Mouse (Mus musculus) adrenal gland, adult 2 months (tissue): ENCODE measurements around the gene Gnaz. TPM values are rescaled to one million over a fixed set of nuclear protein-coding genes. Genes with fewer than 3 reads are reported as not detected.

ENCODE experiments used
- DNase-seq: peaks from one replicate; pipeline ENCODE4 v3.0.0; 2021
- polyA plus RNA-seq: library from polyadenylated mRNA; depleted of rRNA; stranded (reverse); fragments of >200 nt; gene quantifications from 2 replicates; pipeline ENCODE4 v1.2.3, GENCODE M21; 2012
- total RNA-seq, 2 experiments: library from RNA; stranded (reverse); gene quantifications; 2 replicates each; pipeline ENCODE4 v1.2.3; 2021

Gene Gnaz
- total and polyA plus RNA-seq, 3 experiments: 2.3 to 8.2 (median 2.4) TPM

GRCm38 (mm10) chr10:74967651-74968267 lies 782 bp downstream of the Gnaz start:
- no peak for DNase-seq

DNA sequence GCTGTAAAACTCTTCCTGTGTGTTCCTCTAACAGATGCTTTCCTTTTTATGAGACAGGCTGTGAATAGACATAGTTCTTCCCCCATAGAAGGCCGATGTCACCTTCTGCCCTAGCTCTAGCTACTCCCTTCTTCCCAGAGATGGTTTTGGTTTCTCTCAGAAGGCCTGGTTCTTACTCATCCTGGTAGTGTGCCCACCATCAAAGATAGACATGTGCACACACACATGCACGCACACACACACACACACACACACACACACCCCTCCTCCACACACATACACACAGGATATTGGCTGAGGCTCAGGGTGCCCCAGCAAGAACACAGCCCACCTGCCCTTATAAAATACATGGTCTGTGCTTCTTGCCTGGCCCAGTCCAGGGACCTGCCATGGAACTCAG lies 2.3 kb downstream of the Gnaz start:
- DNase-seq: no peak

- DNase-seq: no peak
Measured at GRCm38 (mm10) chr10:74973026-74973425, 6.0 kb downstream of the Gnaz start.

- DNase-seq: no peak
Measured at GRCm38 (mm10) chr10:74975626-74976025, 8.6 kb downstream of the Gnaz start.

- DNase-seq: no peak
Measured at GRCm38 (mm10) chr10:74976429-74976828, 9.5 kb downstream of the Gnaz start.

DNA sequence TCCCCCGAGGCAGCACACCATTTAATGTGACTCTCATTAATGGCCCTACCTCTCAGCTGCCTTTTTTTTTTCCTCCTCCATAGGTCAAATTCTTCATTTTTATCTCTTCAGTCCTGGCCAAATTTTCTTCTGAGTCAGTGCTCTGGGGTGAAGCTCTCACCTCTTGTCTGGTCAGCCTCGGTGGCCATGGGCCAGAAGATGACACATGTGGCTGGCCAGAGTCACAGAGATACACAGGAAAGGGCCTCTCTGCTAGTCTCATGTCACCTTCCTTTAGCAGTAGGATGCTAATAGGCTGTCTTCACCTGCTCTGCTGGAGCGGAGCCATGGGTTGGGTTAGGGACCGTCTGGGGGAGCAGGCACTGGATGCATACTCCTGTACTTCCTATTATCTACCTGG lies 11.1 kb downstream of the Gnaz start:
- peak; percentile 84 for DNase-seq

DNA sequence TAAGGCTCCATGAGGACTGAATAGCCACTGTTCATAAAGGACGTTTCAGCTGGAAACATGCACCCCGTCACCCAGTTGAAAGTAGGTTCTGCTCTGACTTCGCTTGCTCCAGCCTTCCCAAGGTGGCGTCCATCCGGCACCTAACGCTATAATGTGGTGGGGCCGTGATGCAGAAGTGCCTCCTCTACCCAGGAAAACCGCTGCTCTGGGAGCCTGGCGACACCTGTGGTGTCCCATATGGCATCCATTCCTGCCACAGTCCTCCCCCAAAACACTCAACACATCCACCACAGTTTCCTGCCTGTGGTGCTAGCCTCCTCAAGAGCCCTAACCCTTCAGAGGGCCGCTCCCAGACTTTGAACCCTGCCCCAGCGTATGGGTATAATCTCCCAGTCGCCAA lies 14.2 kb downstream of the Gnaz start:
- DNase-seq: no peak

GRCm38 (mm10) chr10:74983176-74983575 lies 16.2 kb downstream of the Gnaz start:
- DNase-seq: no peak

GRCm38 (mm10) chr10:74987698-74988470 lies 20.9 kb downstream of the Gnaz start:
- DNase-seq: no peak

DNA sequence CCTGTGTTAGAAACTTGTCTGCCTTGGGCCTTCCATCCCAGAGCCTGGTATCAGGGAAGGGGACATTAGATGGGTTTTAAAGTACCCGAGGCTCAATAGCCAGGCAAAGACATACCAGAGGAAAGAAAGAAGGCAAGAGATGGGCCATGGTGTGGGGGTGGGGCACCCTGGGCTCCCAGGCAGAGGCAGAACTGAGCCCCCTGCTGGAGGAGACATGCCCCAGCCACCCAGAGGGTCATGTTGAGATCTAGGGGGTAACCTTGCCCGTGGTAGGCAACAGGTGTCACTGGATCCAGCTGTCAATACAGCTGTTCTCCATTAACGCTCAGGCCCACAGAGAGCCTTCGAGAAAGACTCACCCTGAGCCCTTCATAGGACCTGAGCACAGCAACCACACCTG lies 22.8 kb downstream of the Gnaz start:
- no peak for DNase-seq

DNA sequence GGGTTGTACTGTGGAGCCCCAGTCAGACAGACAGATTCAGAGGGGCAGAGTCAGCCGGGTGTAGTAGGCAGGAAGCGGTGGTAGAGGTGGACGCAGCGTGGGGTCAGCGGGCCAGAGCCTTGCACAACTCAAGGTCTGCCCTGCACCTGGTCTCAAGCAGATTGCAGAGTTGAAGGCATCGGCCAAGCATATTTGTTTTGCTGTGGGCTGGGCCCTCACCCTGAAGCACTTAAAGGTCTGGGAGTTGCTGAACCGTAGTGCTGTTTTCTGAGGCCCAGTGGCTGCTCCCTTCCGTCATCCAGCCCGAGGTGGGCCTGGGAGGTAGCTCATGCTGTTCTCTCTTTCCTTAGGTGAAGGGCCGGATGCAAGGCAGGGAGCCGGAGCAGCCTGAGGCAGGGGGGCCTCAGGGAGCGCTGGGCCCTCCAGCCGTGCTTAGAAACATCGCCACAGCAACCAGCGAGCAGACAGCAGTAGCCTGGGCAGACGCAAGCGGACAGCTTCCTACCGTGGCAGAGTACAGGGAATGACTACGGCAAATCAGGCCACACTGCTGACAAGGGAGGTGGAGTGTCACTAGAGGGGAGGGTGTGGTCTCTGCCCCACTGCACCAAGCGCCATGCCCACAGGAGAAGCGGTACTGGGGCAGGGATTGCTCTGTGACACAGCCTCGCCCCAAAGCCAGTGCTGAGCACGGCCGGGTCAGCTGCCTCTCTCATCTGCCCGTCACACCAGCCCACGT lies 23.8 kb downstream of the Gnaz start:
- no peak for DNase-seq

GRCm38 (mm10) chr10:74994863-74995262 lies 27.9 kb downstream of the Gnaz start:
- DNase-seq: no peak

DNA sequence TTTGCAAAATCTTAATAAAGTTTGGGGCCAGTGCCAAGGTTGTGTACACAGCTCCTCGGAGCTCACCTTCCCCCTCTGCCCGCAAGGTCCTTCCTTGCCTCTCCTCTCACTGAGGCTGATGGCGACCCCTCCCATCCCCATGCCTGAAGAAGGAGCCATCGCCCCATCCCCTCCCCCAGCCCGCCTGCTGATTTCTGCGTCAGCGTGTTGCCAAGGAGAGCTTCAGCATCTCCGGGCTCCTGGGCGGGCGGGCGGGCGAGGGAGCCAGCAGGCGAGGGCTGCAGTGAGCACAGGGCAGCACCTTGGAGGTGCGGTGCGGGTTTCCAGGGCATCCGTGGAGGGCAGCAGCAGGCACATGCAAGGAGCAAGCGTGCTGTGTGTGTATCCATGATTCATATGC lies 28.4 kb downstream of the Gnaz start:
- DNase-seq: no peak

DNA sequence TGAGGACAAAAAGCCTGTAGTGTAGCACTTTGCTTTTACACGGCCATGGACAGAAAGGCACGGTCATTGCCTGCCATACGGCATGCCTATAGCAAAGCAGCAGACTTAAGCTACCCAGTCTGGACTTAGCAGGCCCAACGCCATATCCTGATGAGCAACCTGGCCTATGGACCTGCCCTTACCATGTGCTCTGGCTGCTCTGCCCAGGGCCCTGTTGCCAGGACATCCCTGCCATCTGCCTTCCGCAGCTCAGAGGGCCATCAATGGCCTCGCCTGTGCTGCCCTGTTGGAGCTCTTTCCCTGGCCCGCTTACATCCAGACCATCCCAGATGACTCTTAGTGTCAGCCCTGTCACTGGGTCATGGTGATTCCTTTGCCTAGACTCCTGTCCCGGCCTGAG lies 34.4 kb downstream of the Gnaz start:
- no peak for DNase-seq

DNA sequence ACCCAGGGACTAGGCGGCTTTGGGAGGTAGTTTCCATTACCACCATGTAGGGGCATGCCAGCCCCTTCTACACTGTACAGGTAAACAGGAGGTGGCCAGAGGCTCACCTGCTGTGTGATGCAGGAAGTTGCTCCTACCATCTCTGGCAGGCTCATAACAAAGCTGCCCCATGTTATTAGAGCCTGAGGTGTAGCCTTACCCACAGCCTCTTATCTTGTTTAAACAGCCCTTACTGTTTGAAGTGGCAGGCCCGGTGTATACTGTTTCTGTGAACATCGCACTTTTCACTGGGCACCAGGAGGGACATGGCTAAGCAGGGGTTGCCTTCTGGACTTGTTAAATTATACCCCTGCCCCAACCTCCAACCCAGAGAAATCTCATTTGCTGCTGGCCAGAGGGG lies 37.1 kb downstream of the Gnaz start:
- no peak for DNase-seq

DNA sequence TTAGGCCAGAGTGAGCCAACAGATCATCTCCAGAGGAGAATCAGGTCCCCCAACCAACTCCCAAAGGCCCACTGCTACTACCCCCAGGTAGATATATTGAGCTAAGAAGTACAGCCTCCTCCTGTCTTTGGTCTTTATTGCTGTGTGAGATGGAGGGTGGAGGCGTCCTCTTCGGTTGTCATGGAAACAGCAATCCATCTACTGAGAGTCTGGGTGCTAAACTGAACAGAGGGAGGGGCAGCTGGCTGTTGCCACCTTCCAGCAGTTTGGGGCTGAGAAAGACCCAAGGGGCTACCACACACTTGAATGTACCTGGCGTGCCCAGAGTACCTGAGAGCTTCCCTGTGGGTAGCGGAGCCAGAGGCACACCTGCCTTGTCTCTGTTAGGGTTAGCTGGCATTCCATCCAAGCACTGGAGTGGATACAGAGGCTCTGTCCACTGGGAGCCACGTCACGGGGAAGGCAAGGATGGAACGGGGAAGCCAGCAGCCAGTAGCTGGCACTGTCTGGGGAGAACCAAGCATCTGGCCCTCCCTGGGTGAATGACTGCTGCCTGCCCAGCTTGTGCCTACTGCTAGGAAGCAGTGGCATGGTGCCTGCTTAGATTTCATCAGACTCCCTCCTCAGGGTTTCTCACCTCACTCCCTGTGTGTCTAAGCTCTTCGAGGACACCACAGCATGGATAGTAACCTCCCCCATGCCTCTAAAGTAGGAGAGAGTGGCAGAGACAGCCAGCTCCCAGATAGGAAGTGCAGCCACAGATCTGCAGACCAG lies 40.1 kb downstream of the Gnaz start:
- DNase-seq: no peak

DNA sequence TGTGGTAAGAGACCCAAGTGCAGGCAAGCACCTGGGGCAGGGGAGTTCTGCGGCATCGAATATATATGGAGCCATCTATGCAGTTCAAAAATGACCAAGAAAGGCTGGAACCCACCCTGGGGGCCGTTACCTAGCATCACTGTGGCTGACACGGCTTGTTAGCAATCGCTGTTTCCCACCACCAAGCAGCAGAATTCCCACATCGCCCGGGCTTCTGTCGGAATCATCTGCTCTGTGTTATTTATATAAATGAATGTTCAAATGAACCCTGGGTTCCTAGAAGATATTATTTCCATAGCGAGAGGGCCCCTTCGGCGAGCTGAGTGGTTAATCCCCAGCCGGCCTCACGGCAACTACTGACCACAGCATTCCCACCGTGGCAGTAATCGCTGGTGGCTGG lies 43.7 kb downstream of the Gnaz start:
- DNase-seq: no peak

- no peak for DNase-seq
Measured at GRCm38 (mm10) chr10:75015465-75015864, 48.5 kb downstream of the Gnaz start.

GRCm38 (mm10) chr10:75016481-75016880 lies 49.5 kb downstream of the Gnaz start:
- DNase-seq: no peak

DNA sequence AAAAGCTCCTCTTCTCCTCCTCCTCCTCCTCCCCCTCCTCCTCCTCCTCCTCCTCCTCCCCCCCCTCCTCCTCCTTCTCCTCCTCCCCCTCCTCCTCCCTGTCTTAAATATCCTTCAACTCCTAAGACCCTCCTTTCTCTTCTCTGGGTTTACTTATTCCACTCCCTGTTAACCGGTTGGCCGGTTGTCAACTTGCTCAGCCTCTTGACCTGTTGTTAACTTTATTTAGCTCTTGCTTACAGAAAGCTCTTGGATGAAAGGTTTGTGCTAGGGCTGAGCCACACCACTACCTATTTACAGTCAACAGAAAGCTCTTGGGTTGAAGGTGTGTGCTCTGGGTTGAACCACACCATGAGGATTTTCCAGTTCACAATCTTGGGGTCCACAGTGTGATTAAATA lies 53.3 kb downstream of the Gnaz start:
- DNase-seq: no peak

DNA sequence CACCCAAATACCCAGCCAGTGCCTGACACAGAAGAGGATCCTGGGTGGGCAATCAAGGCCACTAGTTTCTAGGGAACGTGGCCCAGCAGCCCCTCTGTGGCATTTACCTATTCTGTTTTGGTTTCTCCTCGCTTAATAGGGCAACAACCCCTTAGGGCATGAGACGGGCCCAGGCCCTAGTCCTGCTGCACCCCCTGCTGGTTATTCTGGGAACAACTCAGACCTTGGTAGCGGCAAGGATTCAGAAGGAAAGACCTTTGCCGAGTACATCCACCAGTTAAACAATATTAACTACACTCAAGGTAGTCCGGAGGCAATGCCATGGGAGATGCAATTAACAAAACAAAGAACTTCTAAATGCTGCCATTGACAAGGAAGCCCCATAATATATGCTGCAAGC lies 54.2 kb downstream of the Gnaz start:
- DNase-seq: peak; percentile 81

DNA sequence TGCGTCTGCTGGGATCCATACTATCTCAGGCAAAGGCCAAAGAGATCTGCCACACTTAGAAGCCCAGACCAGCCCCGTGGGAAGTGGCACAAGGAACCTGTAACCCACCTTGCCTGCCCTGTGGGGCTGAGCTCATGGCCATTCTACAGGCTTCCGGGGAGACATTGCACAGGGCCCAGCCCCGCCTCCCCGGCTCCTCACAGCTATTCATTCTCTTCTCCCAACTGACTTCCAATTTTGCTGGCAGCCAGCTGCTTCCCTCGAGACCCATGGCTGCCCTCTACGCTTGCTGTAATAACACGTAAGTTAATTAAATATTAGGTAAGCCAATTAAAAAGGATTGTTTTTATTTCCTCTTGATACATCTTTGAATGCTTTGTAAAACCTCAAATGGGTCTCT lies 59.5 kb downstream of the Gnaz start:
- no peak for DNase-seq

- DNase-seq: no peak
Measured at GRCm38 (mm10) chr10:75028743-75029142, 61.8 kb downstream of the Gnaz start.
